ENCODE assay signal across 40 mouse cellular contexts in genomic region chr17:43510782-43511181, GRCm38 (mm10). TPM values are rescaled to one million over a fixed set of nuclear protein-coding genes. Genes with fewer than 3 reads are reported as not detected.
DNase-seq lines count a peak whose midpoint lies in the region; ATAC-seq and TF ChIP-seq lines count a peak whose summit lies in the region.
"Had no signal": no experiment of that assay in that cellular context is flagged by ENCODE, and none has a peak within 500 bp of the region (broad histone marks: within the 10 kb centered on the region; RNA-seq: fewer than 3 reads in every experiment).

No protein-coding gene starts in this region.

- no peaks in the 10 kb centered on the region for H3K4me1 ChIP-seq in forebrain, embryonic 12.5 days
- peaks cover 10% of the 10 kb centered on the region for H3K4me1 ChIP-seq in forebrain, embryonic 10.5 days
- no peaks in the 10 kb centered on the region for H3K4me1 ChIP-seq in midbrain, postnatal 0 days (ENCODE audit: insufficient read depth, low read length)
- H3K4me1 ChIP-seq in midbrain, embryonic 15.5 days: no peaks in the 10 kb centered on the region
- H3K4me1 ChIP-seq in forebrain, embryonic 13.5 days: 0 out of 2 replicates have a peak, but pooled peaks cover 7% of the 10 kb centered on the region
- H3K4me1 ChIP-seq: embryonic facial prominence, embryonic 13.5 days; heart, embryonic 12.5 days; liver, embryonic 13.5 days had no signal

- no peaks in the 10 kb centered on the region for H3K36me3 ChIP-seq in forebrain, embryonic 12.5 days (replicated peaks)
- no peaks in the 10 kb centered on the region for H3K36me3 ChIP-seq in forebrain, embryonic 10.5 days (replicated peaks)
- no peaks in the 10 kb centered on the region for H3K36me3 ChIP-seq in midbrain, postnatal 0 days (ENCODE audit: insufficient read depth, low read length)
- H3K36me3 ChIP-seq in midbrain, embryonic 15.5 days (replicated peaks): no peaks in the 10 kb centered on the region
- no peaks in the 10 kb centered on the region for H3K36me3 ChIP-seq in forebrain, embryonic 13.5 days (ENCODE audit: poor library complexity, severe bottlenecking)
- H3K36me3 ChIP-seq: embryonic facial prominence, embryonic 13.5 days; heart, embryonic 12.5 days; liver, embryonic 13.5 days had no signal

- no peak for DNase-seq in forebrain, embryonic 10.5 days (ENCODE audit: extremely low spot score, low spot score)
- peak; percentile 5 for DNase-seq in midbrain, postnatal 0 days (ENCODE audit: low spot score)
- peak; percentile 33 for DNase-seq in gonadal fat pad, adult 2 months (ENCODE audit: low read depth)
- DNase-seq in urinary bladder, postnatal 4 days (ENCODE audit: low spot score in 2 of 2): no peak
- DNase-seq: adrenal gland, adult 2 months; adrenal gland, postnatal 36 days; cerebellum, adult 2 months; cerebellum, postnatal 36 days; embryo, embryonic 11 days; gastrocnemius, adult 2 months; gastrocnemius, postnatal 36 days; heart, adult 2 months; heart, postnatal 4 days; kidney, adult 9 months; kidney, postnatal 4 days; left cerebral cortex, postnatal 4 days; liver, embryonic 13.5 days; lung, adult 18-20 months; lung, postnatal 4 days; right cerebral cortex, adult 18-20 months; spleen, adult 18-20 months; thymus, adult 18-20 months; thymus, postnatal 25 days had no signal

- no peaks in the 10 kb centered on the region for H3K9me3 ChIP-seq in forebrain, embryonic 12.5 days
- peaks cover 3% of the 10 kb centered on the region; the same call in 1 of the 2 replicates for H3K9me3 ChIP-seq in forebrain, embryonic 10.5 days
- no peaks in the 10 kb centered on the region for H3K9me3 ChIP-seq in midbrain, postnatal 0 days (ENCODE audit: low read length)
- H3K9me3 ChIP-seq in midbrain, embryonic 15.5 days: no peaks in the 10 kb centered on the region
- H3K9me3 ChIP-seq in forebrain, embryonic 13.5 days (replicated peaks): peaks cover 8% of the 10 kb centered on the region; the same call in 1 of the 2 replicates
- H3K9me3 ChIP-seq: liver, embryonic 13.5 days had no signal

- no peaks in the 10 kb centered on the region for H3K27me3 ChIP-seq in forebrain, embryonic 12.5 days
- H3K27me3 ChIP-seq in forebrain, embryonic 10.5 days (ENCODE audit: poor library complexity, severe bottlenecking): no peaks in the 10 kb centered on the region
- no peaks in the 10 kb centered on the region for H3K27me3 ChIP-seq in midbrain, postnatal 0 days (ENCODE audit: insufficient read depth, low read length)
- H3K27me3 ChIP-seq in midbrain, embryonic 15.5 days (replicated peaks): no peaks in the 10 kb centered on the region
- no peaks in the 10 kb centered on the region for H3K27me3 ChIP-seq in forebrain, embryonic 13.5 days
- H3K27me3 ChIP-seq: embryonic facial prominence, embryonic 13.5 days; heart, embryonic 12.5 days; liver, embryonic 13.5 days had no signal

- no peak for TF ChIP-seq CTCF in midbrain, postnatal 0 days (IDR thresholded peaks at IDR 0.05)

- ATAC-seq in forebrain, embryonic 12.5 days (ENCODE audit: low FRiP score): peak; percentile 83; the same call in 1 of the 2 replicates
- no peak for ATAC-seq in midbrain, postnatal 0 days (ENCODE audit: low FRiP score)
- ATAC-seq in midbrain, embryonic 15.5 days (replicated peaks): no peak
- ATAC-seq in forebrain, embryonic 13.5 days: peak; percentile 87
- ATAC-seq: activated CD4-positive, CD25-positive, alpha-beta regulatory T cell, adult 4 months; CD4-positive, CD25-positive, alpha-beta regulatory T cell, adult 4 months; lung, postnatal 0 days had no signal

- no peak overlapping the region for H3K4me2 ChIP-seq in forebrain, embryonic 12.5 days
- H3K4me2 ChIP-seq in midbrain, postnatal 0 days (ENCODE audit: low read depth, low read length, poor library complexity, severe bottlenecking): no peak overlapping the region
- no peak overlapping the region for H3K4me2 ChIP-seq in midbrain, embryonic 15.5 days
- H3K4me2 ChIP-seq in forebrain, embryonic 13.5 days: no peak overlapping the region
- H3K4me2 ChIP-seq: embryonic facial prominence, embryonic 13.5 days; heart, embryonic 12.5 days; hindbrain, embryonic 14.5 days; liver, embryonic 13.5 days had no signal

- H3K4me3 ChIP-seq in forebrain, embryonic 12.5 days (replicated peaks): no peak overlapping the region
- H3K4me3 ChIP-seq in forebrain, embryonic 10.5 days: no peak overlapping the region
- H3K4me3 ChIP-seq in midbrain, postnatal 0 days (ENCODE audit: low read depth, low read length): no peak overlapping the region
- H3K4me3 ChIP-seq in midbrain, embryonic 15.5 days: no peak overlapping the region
- no peak overlapping the region for H3K4me3 ChIP-seq in forebrain, embryonic 13.5 days
- H3K4me3 ChIP-seq: embryonic facial prominence, embryonic 13.5 days; erythroblast, embryonic 14.5 days; gastrocnemius, adult 2 months; heart, adult 2 months; heart, embryonic 12.5 days; liver, embryonic 13.5 days had no signal

- H3K9ac ChIP-seq in forebrain, embryonic 12.5 days: no peak overlapping the region
- H3K9ac ChIP-seq in midbrain, postnatal 0 days (replicated peaks; ENCODE audit: low read length, poor library complexity, severe bottlenecking): no peak overlapping the region
- H3K9ac ChIP-seq in midbrain, embryonic 15.5 days: no peak overlapping the region
- H3K9ac ChIP-seq in forebrain, embryonic 13.5 days: no peak overlapping the region
- H3K9ac ChIP-seq: embryonic facial prominence, embryonic 13.5 days; heart, embryonic 12.5 days; hindbrain, embryonic 14.5 days; liver, embryonic 13.5 days had no signal

- no peak overlapping the region for H3K27ac ChIP-seq in forebrain, embryonic 12.5 days
- no peak overlapping the region for H3K27ac ChIP-seq in forebrain, embryonic 10.5 days
- no peak overlapping the region for H3K27ac ChIP-seq in midbrain, postnatal 0 days (ENCODE audit: low read depth, low read length)
- H3K27ac ChIP-seq in midbrain, embryonic 15.5 days: no peak overlapping the region
- no peak overlapping the region for H3K27ac ChIP-seq in forebrain, embryonic 13.5 days
- H3K27ac ChIP-seq: embryonic facial prominence, embryonic 13.5 days; gastrocnemius, adult 2 months; heart, adult 2 months; hindbrain, embryonic 14.5 days; liver, embryonic 13.5 days had no signal

- 34% methylated on average over 4 of the region's 4 CpGs for WGBS in forebrain, embryonic 12.5 days
- 49% methylated on average over 4 of the region's 4 CpGs for whole genome bisulfite sequencing in forebrain, embryonic 10.5 days
- WGBS in midbrain, postnatal 0 days: 76% methylated on average over 4 of the region's 4 CpGs
- 66% methylated on average over 4 of the region's 4 CpGs for WGBS in midbrain, embryonic 15.5 days
- 32% methylated on average over 4 of the region's 4 CpGs for WGBS in forebrain, embryonic 13.5 days

RNA-seq across cellular contexts. Expression of gene Mep1a, which starts 8.2 kb away (rescaled TPM):
- polyA plus RNA-seq in forebrain, embryonic 12.5 days (2016; fragmentation: Nextera tagmentation; extraction: Ambion mirVana): not detected in 2 replicates
- not detected in 2 replicates for polyA plus RNA-seq in forebrain, embryonic 10.5 days (2016; fragmentation: Nextera tagmentation; extraction: Ambion mirVana)
- total RNA-seq in midbrain, postnatal 0 days (2014; rRNA removed): 0.19 TPM in 1 of 2 replicates, not detected in the other
- polyA plus RNA-seq in midbrain, postnatal 0 days (2015; fragmentation: Nextera tagmentation; extraction: Ambion mirVana): 0.15 TPM in 1 of 2 replicates, not detected in the other
- polyA plus RNA-seq in midbrain, embryonic 15.5 days (2015; fragmentation: Nextera tagmentation; extraction: Ambion mirVana): 0.10 TPM in 1 of 2 replicates, not detected in the other
- 0.05 TPM in 1 of 2 replicates, not detected in the other for polyA plus RNA-seq in forebrain, embryonic 13.5 days (2015; fragmentation: Nextera tagmentation; extraction: Ambion mirVana)
- 2.5 and 5.3 TPM in 2 replicates for polyA plus RNA-seq in gonadal fat pad, adult 2 months (2012; rRNA removed)
- total RNA-seq: adrenal gland, postnatal 36 days; gastrocnemius, adult 2 months; gastrocnemius, postnatal 36 days; heart, adult 2 months; heart, postnatal 4 days; layer of hippocampus, adult 8-10 months; layer of hippocampus, postnatal 25 days; left cerebral cortex, adult 8-10 months; left cerebral cortex, postnatal 4 days; megakaryocyte-erythroid progenitor cell, adult 5-6 weeks; monocyte, adult 5-6 weeks had no signal
- polyA plus RNA-seq: activated CD4-positive, CD25-positive, alpha-beta regulatory T cell, adult 4 months; adrenal gland, adult 2 months; CD4-positive, CD25-positive, alpha-beta regulatory T cell, adult 4 months; cerebellum, adult 2 months; erythroblast, embryonic 14.5 days; heart, adult 2 months; heart, embryonic 12.5 days; heart, postnatal 0 days; liver, embryonic 13.5 days; lung, postnatal 0 days had no signal

RNA-seq across cellular contexts. Expression of gene Ankrd66, which starts 32.7 kb away (rescaled TPM):
- polyA plus RNA-seq in forebrain, embryonic 12.5 days (2016; fragmentation: Nextera tagmentation; extraction: Ambion mirVana): not detected in 2 replicates
- 0.25 and 0.31 TPM in 2 replicates for polyA plus RNA-seq in forebrain, embryonic 10.5 days (2016; fragmentation: Nextera tagmentation; extraction: Ambion mirVana)
- total RNA-seq in midbrain, postnatal 0 days (2014; rRNA removed): 1.1 TPM in 1 of 2 replicates, not detected in the other
- polyA plus RNA-seq in midbrain, postnatal 0 days (2015; fragmentation: Nextera tagmentation; extraction: Ambion mirVana): 0.88 and 0.93 TPM in 2 replicates
- polyA plus RNA-seq in midbrain, embryonic 15.5 days (2015; fragmentation: Nextera tagmentation; extraction: Ambion mirVana): 0.43 and 0.50 TPM in 2 replicates
- 0.14 and 0.25 TPM in 2 replicates for polyA plus RNA-seq in forebrain, embryonic 13.5 days (2015; fragmentation: Nextera tagmentation; extraction: Ambion mirVana)
- 0.96 and 1.2 TPM in 2 replicates for polyA plus RNA-seq in gonadal fat pad, adult 2 months (2012; rRNA removed)
- total RNA-seq: adrenal gland, adult 2 months; adrenal gland, postnatal 36 days; gastrocnemius, adult 2 months; gastrocnemius, postnatal 36 days; heart, adult 2 months; heart, postnatal 4 days; megakaryocyte-erythroid progenitor cell, adult 5-6 weeks had no signal
- polyA plus RNA-seq: activated CD4-positive, CD25-positive, alpha-beta regulatory T cell, adult 4 months; adrenal gland, adult 2 months; CD4-positive, CD25-positive, alpha-beta regulatory T cell, adult 4 months; embryonic facial prominence, embryonic 13.5 days; erythroblast, embryonic 14.5 days; heart, embryonic 12.5 days; heart, postnatal 0 days; liver, embryonic 13.5 days; stomach, embryonic 16.5 days had no signal

RNA-seq across cellular contexts. Expression of gene Pla2g7, which starts 57.1 kb away (rescaled TPM):
- polyA plus RNA-seq in forebrain, embryonic 12.5 days (2016; fragmentation: Nextera tagmentation; extraction: Ambion mirVana): 2.1 and 3.4 TPM in 2 replicates
- polyA plus RNA-seq in forebrain, embryonic 10.5 days (2016; fragmentation: Nextera tagmentation; extraction: Ambion mirVana): 2.6 and 3.8 TPM in 2 replicates
- 49.7 and 49.8 TPM in 2 replicates for total RNA-seq in midbrain, postnatal 0 days (2014; rRNA removed)
- 87.8 and 93.9 TPM in 2 replicates for polyA plus RNA-seq in midbrain, postnatal 0 days (2015; fragmentation: Nextera tagmentation; extraction: Ambion mirVana)
- 14.5 and 22.4 TPM in 2 replicates for polyA plus RNA-seq in midbrain, embryonic 15.5 days (2015; fragmentation: Nextera tagmentation; extraction: Ambion mirVana)
- polyA plus RNA-seq in forebrain, embryonic 13.5 days (2015; fragmentation: Nextera tagmentation; extraction: Ambion mirVana): 3.5 and 4.7 TPM in 2 replicates
- 33.6 and 49.6 TPM in 2 replicates for polyA plus RNA-seq in gonadal fat pad, adult 2 months (2012; rRNA removed)
- total RNA-seq: megakaryocyte-erythroid progenitor cell, adult 5-6 weeks had no signal
- polyA plus RNA-seq: erythroblast, embryonic 14.5 days had no signal

Comparison
In these comparisons a context has a peak if more than half of its experiments do, and no peak if none do; other contexts are left out.
1. ATAC-seq: peak in forebrain, embryonic 12.5 days (single experiment) and forebrain, embryonic 13.5 days (single experiment); none in midbrain, postnatal 0 days (single experiment) and midbrain, embryonic 15.5 days (single experiment).
2. DNase-seq: peak in midbrain, postnatal 0 days (single experiment) and gonadal fat pad, adult 2 months (single experiment); none in forebrain, embryonic 10.5 days (single experiment) and urinary bladder, postnatal 4 days (0 of 2).